Mouse (Mus musculus) stomach, postnatal 0 days (tissue): ENCODE data around the gene Wbp2nl. TPM values are rescaled to one million over a fixed set of nuclear protein-coding genes. Genes with fewer than 3 reads are reported as not detected.

Experiments
- ATAC-seq: fragments of 200-750 bp; cut with Nextera tagmentation; 2 replicates; pipeline ENCODE4 v1.8.0; 2017; ENCODE audit not compliant: low FRiP score, low TSS enrichment
- DNase-seq: peaks from one replicate; pipeline ENCODE4 v3.0.0-alpha.2; 2016; ENCODE audit warnings: low spot score
- H3K27ac ChIP-seq: fragments of 300-500 bp; sonication (generic); replicated peaks from 2 replicates; pipeline ENCODE4 v1.5.1; 2014; ENCODE audit warnings: mild to moderate bottlenecking, control low read depth
- H3K27me3 ChIP-seq: fragments of 300-500 bp; sonication (generic); 2 replicates; pipeline ENCODE4 v1.6.1; 2014; ENCODE audit warnings: low read length; ENCODE audit not compliant: control insufficient read depth, insufficient read depth
- H3K36me3 ChIP-seq: fragments of 300-500 bp; sonication (generic); 2 replicates; pipeline ENCODE4 v1.6.1; 2014; ENCODE audit warnings: low read length, mixed read lengths; ENCODE audit not compliant: control insufficient read depth, insufficient read depth
- H3K4me1 ChIP-seq: fragments of 300-500 bp; sonication (generic); replicated peaks from 2 replicates; pipeline ENCODE4 v1.6.1; 2014; ENCODE audit warnings: antibody characterized with exemption; ENCODE audit not compliant: control insufficient read depth, insufficient read depth
- H3K4me2 ChIP-seq: fragments of 300-500 bp; sonication (generic); replicated peaks from 2 replicates; pipeline ENCODE4 v1.6.1; 2014; ENCODE audit warnings: low read depth, mild to moderate bottlenecking, control low read depth, moderate library complexity
- H3K4me3 ChIP-seq: fragments of 300-500 bp; sonication (generic); 2 replicates; pipeline ENCODE4 v1.5.1; 2014; ENCODE audit warnings: low read depth, low read length, control low read depth
- H3K9ac ChIP-seq: fragments of 300-500 bp; sonication (generic); 2 replicates; pipeline ENCODE4 v1.6.1; 2014; ENCODE audit warnings: mild to moderate bottlenecking, low read length, control low read depth, mixed read lengths
- H3K9me3 ChIP-seq: fragments of 300-500 bp; sonication (generic); 2 replicates; pipeline ENCODE4 v1.6.1; 2016; ENCODE audit warnings: low read length; ENCODE audit not compliant: control insufficient read depth
- CTCF ChIP-seq: IDR thresholded peaks from 2 replicates; pipeline ENCODE4 v1.5.1; 2016; ENCODE audit warnings: antibody characterized with exemption, low read depth, mild to moderate bottlenecking, moderate library complexity
- EP300 ChIP-seq: optimal IDR thresholded peaks from 2 replicates; pipeline ENCODE3; 2016; ENCODE audit warnings: antibody characterized with exemption
- WGBS: fragments of 180-500 bp; shearing (Covaris S2); extraction: QIAGEN DNeasy Blood & Tissue Kit; methylation state at CpG from one replicate; pipeline ENCODE4 v1.1.7; 2014; 5-methylcytosine and 5-hydroxymethylcytosine counted together
- polyA plus RNA-seq: library from polyadenylated mRNA; unstranded; fragments of >200 nt; fragmentation: Nextera tagmentation; extraction: Ambion mirVana; gene quantifications from 2 replicates; pipeline ENCODE4 v1.2.1, GENCODE M21; 2015

The Wbp2nl gene
- polyA plus RNA-seq = 0.08 and 0.11 TPM in 2 replicates

GRCm38 (mm10) chr15:82298764-82299561 lies at the start of gene Wbp2nl:
Gene Wbp2nl, plus strand, starts transcription at chr15:82298954.
- Histone ChIP-seq H3K4me1 (no peaks in the 10 kb centered on the region), H3K9ac (no peak within 1 kb of the TSS), H3K4me3 (no peak within 1 kb of the TSS), H3K27ac (no peak within 1 kb of the TSS), H3K36me3 (no peaks in the 10 kb centered on the region), H3K4me2 (no peak within 1 kb of the TSS), H3K27me3 (no peaks in the 10 kb centered on the region), H3K9me3 (no peaks in the 10 kb centered on the region)
- 58% methylated on average over 39 of the region's 39 CpGs for WGBS
- ATAC-seq = no peak
- peak; percentile 35 for DNase-seq
- TF ChIP-seq EP300 (no peak), CTCF (no peak)

GRCm38 (mm10) chr15:82251579-82251978 lies 47.2 kb upstream of the Wbp2nl start:
- peak; percentile 54 for TF ChIP-seq CTCF
- TF ChIP-seq EP300 = no peak
- ATAC-seq (no peak), DNase-seq (no peak)
- Histone ChIP-seq H3K4me2 (no peak overlapping the region), H3K9me3 (no peaks in the 10 kb centered on the region), H3K36me3 (no peaks in the 10 kb centered on the region), H3K9ac (no peak overlapping the region), H3K27me3 (no peaks in the 10 kb centered on the region; the same call in 1 of the 2 replicates), H3K4me1 (no peaks in the 10 kb centered on the region), H3K4me3 (no peak overlapping the region), H3K27ac (no peak overlapping the region)
- WGBS = 95% methylated on average over 3 of the region's 3 CpGs

GRCm38 (mm10) chr15:82252097-82252496 lies 46.7 kb upstream of the Wbp2nl start, which contains the start of gene 1500009C09Rik:
Gene 1500009C09Rik, plus strand, starts transcription at chr15:82252397.
- DNase-seq = no peak
- no peak for TF ChIP-seq CTCF
- no peak for TF ChIP-seq EP300
- no peak within 1 kb of the TSS for H3K4me2 ChIP-seq
- ATAC-seq = peak; percentile 53; the same call in 1 of the 2 replicates
- H3K36me3 ChIP-seq = no peaks in the 10 kb centered on the region
- WGBS = 73% methylated on average over 6 of the region's 6 CpGs
- no peak within 1 kb of the TSS for H3K4me3 ChIP-seq
- H3K9me3 ChIP-seq = no peaks in the 10 kb centered on the region
- no peaks in the 10 kb centered on the region; the same call in 1 of the 2 replicates for H3K27me3 ChIP-seq
- no peak within 1 kb of the TSS for H3K9ac ChIP-seq
- no peak within 1 kb of the TSS for H3K27ac ChIP-seq
- H3K4me1 ChIP-seq = no peaks in the 10 kb centered on the region

GRCm38 (mm10) chr15:82255248-82255647 lies 43.5 kb upstream of the Wbp2nl start:
- Histone ChIP-seq H3K36me3 (no peaks in the 10 kb centered on the region), H3K4me2 (no peak overlapping the region), H3K9ac (no peak overlapping the region), H3K4me3 (no peak overlapping the region), H3K27ac (no peak overlapping the region), H3K9me3 (no peaks in the 10 kb centered on the region), H3K27me3 (no peaks in the 10 kb centered on the region; the same call in 1 of the 2 replicates), H3K4me1 (no peaks in the 10 kb centered on the region)
- 43% methylated on average over 4 of the region's 4 CpGs for WGBS
- no peak for TF ChIP-seq EP300
- peak; percentile 44 for TF ChIP-seq CTCF
- DNase-seq = no peak
- no peak for ATAC-seq

GRCm38 (mm10) chr15:82255944-82256383 lies 42.8 kb upstream of the Wbp2nl start:
- no peak overlapping the region for H3K4me2 ChIP-seq
- ATAC-seq = no peak
- H3K27me3 ChIP-seq = no peaks in the 10 kb centered on the region; the same call in 1 of the 2 replicates
- 23% methylated on average over 10 of the region's 10 CpGs for WGBS
- H3K9ac ChIP-seq = no peak overlapping the region
- H3K9me3 ChIP-seq = no peaks in the 10 kb centered on the region
- TF ChIP-seq EP300 = no peak
- TF ChIP-seq CTCF = no peak
- no peaks in the 10 kb centered on the region for H3K36me3 ChIP-seq
- H3K4me1 ChIP-seq = no peaks in the 10 kb centered on the region
- DNase-seq = no peak
- no peak overlapping the region for H3K4me3 ChIP-seq
- H3K27ac ChIP-seq = no peak overlapping the region

GRCm38 (mm10) chr15:82259510-82259909 lies 39.2 kb upstream of the Wbp2nl start:
- TF ChIP-seq EP300 (no peak), CTCF (peak; percentile 97)
- 18% methylated on average over 16 of the region's 16 CpGs for WGBS
- H3K4me1 ChIP-seq = no peaks in the 10 kb centered on the region

More at GRCm38 (mm10) chr15:82259510-82259909, 39.2 kb upstream of the Wbp2nl start:
- Histone ChIP-seq H3K27ac (no peak overlapping the region), H3K9me3 (no peaks in the 10 kb centered on the region), H3K9ac (no peak overlapping the region), H3K4me3 (no peak overlapping the region), H3K4me2 (no peak overlapping the region), H3K27me3 (no peaks in the 10 kb centered on the region; the same call in 1 of the 2 replicates), H3K36me3 (no peaks in the 10 kb centered on the region)
- 0 out of 2 replicates have a peak, but pooled peaks have one; percentile 31 for ATAC-seq
- DNase-seq = peak; percentile 76
